Mouse (Mus musculus): ENCODE measurements at regions not wholly inside any gene's neighbourhood (a gene's known extent, or its start where the extent isn't known, plus 50 kb on each side); places are given as distances from the start of the nearest gene placed in this dataset.

DNA sequence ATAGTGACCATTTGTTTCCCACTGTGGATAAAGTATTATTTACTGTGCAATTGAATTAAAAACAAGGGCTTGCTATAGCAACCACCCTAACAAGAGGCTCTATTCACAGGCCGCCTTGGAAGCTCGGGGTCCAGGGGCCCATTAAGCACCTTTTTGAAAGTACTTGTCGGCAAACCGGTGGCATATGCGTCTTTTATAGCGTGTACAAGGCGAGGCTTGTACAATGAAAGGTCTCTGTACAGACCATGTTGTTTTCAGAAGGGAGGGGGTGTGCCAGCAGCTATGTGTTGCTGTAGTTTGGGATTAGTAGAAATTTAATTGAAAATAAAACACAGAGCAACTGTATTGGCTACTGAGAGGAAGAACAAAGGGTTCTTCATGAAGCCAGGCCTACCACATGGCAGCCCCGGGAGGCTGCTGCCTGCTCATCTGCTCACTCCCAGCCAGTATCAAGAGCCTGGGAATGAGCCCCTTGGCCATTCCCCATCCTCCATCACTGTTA, 324.9 kb downstream of the Icos start:
- Histone ChIP-seq H3K27me3 (ENCODE audit: control insufficient read depth, insufficient read depth, low read length) (no peaks in the 10 kb centered on the region), H3K9me3 (ENCODE audit: control insufficient read depth, low read length) (no peaks in the 10 kb centered on the region), H3K9ac (ENCODE audit: low read depth, low read length, severe bottlenecking) (no peak overlapping the region), H3K4me1 (ENCODE audit: control insufficient read depth, insufficient read depth, low read length) (peaks cover 34% of the 10 kb centered on the region), H3K27ac (replicated peaks; ENCODE audit: low read depth, low read length) (no peak overlapping the region), H3K4me2 (replicated peaks; ENCODE audit: low read depth, low read length, severe bottlenecking) (no peak overlapping the region), H3K4me3 (replicated peaks; ENCODE audit: low read length) (no peak overlapping the region), H3K36me3 (ENCODE audit: control insufficient read depth, insufficient read depth, low read length) (no peaks in the 10 kb centered on the region)
- ATAC-seq (ENCODE audit: low FRiP score, low read depth) (no peak), DNase-seq (ENCODE audit: low spot score) (no peak)
- no peak for TF ChIP-seq POLR2A (IDR thresholded peaks at IDR 0.05; ENCODE audit: borderline replicate concordance, extremely low read depth, insufficient read depth, insufficient read length)
- WGBS: 32% methylated on average over 8 of the region's 8 CpGs

DNA sequence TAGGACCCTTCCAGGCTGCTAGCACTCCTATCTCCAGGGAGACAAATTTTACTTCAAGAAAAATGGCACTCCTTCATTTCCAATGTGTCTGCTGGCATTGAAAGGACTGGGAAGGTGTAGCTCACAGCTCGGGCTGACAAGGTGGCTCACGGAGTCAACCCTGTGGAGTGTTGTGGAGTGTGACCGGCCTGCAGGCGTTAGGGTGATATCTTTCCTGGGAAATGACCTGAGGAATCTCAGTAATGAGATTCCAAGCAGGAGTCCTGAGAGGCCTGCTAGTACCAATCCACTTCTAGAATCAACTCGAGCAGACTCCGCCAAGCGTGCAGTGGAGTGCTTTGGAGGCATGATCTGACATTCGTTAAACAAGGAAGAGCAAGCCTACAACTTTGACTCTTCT, 328.6 kb downstream of the Icos start:
- Histone ChIP-seq H3K4me3 (replicated peaks; ENCODE audit: low read length) (no peak overlapping the region), H3K9me3 (ENCODE audit: control insufficient read depth, low read length) (no peaks in the 10 kb centered on the region), H3K4me2 (replicated peaks; ENCODE audit: low read depth, low read length, severe bottlenecking) (no peak overlapping the region), H3K36me3 (ENCODE audit: control insufficient read depth, insufficient read depth, low read length) (no peaks in the 10 kb centered on the region), H3K27ac (replicated peaks; ENCODE audit: low read depth, low read length) (no peak overlapping the region), H3K4me1 (ENCODE audit: control insufficient read depth, insufficient read depth, low read length) (peaks cover 11% of the 10 kb centered on the region), H3K9ac (ENCODE audit: low read depth, low read length, severe bottlenecking) (no peak overlapping the region), H3K27me3 (ENCODE audit: control insufficient read depth, insufficient read depth, low read length) (no peaks in the 10 kb centered on the region)
- no peak for ATAC-seq (ENCODE audit: low FRiP score, low read depth)
- no peak for TF ChIP-seq POLR2A (IDR thresholded peaks at IDR 0.05; ENCODE audit: borderline replicate concordance, extremely low read depth, insufficient read depth, insufficient read length)
- WGBS: 66% methylated on average over 8 of the region's 8 CpGs
- no peak for DNase-seq (ENCODE audit: low spot score)

DNA sequence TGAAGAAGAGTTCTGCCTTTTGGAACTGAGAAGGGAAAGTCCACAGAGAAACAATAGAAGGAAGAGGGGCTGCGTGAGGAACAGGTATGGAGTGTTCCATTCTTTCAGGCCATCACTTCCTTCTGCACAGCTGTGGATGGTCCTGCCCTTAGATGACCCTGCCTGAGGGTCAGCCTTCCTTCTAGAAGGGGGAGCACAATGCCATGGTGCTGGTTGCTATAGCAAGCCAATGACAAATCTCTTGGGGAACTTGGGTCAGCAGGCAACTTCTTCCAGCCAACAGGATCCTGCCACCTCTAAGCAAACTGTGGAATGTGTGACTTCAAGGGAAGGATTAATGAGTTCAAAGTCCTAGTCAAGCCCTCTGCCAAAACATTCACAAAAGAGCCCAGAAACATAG, 329.1 kb upstream of the Pard3b start:
- ATAC-seq (ENCODE audit: low FRiP score, low read depth) (no peak), DNase-seq (ENCODE audit: low spot score) (no peak)
- WGBS: 94% methylated on average over 1 of the region's 1 CpGs
- H3K36me3 ChIP-seq (ENCODE audit: control insufficient read depth, insufficient read depth, low read length): no peaks in the 10 kb centered on the region
- no peaks in the 10 kb centered on the region for H3K9me3 ChIP-seq (ENCODE audit: control insufficient read depth, low read length)
- H3K4me2 ChIP-seq (replicated peaks; ENCODE audit: low read depth, low read length, severe bottlenecking): no peak overlapping the region
- no peaks in the 10 kb centered on the region for H3K4me1 ChIP-seq (ENCODE audit: control insufficient read depth, insufficient read depth, low read length)
- no peak overlapping the region for H3K27ac ChIP-seq (replicated peaks; ENCODE audit: low read depth, low read length)
- H3K9ac ChIP-seq (ENCODE audit: low read depth, low read length, severe bottlenecking): no peak overlapping the region
- no peak overlapping the region for H3K4me3 ChIP-seq (replicated peaks; ENCODE audit: low read length)
- H3K27me3 ChIP-seq (ENCODE audit: control insufficient read depth, insufficient read depth, low read length): no peaks in the 10 kb centered on the region
- no peak for TF ChIP-seq POLR2A (IDR thresholded peaks at IDR 0.05; ENCODE audit: borderline replicate concordance, extremely low read depth, insufficient read depth, insufficient read length)

DNA sequence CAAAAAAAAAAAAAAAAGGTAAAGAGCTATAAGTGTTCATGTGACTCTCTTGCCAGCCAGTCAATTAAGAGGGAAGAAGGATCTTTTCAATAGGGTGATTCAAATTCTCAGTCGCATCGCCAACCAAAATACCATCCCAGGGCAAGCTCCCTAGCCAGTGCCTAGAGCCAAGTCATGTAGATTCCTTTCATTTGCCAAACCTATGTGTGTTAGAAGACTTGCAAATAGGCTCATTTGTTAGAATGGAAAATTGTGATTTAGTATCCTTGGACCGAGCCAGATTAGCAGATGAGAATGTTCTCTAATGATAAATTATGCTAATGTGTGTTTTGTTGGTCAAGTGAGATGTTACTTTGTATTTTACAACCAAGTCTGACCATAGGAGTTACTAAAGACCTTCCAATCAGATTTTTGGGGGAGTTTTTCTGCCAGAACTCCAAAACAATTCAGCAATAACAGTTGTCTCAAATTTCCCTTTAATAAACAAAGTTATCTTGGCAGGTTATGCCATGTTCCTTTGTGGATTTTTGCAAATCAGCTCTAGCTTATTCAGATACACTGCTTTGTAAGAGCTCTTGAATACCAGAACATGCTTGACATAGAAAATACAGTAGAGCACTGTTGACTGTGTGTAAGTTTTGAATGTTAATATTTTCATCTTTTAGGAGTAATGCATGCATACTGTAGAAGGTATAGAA, 328.4 kb upstream of the Pard3b start:
- Histone ChIP-seq H3K27me3 (ENCODE audit: control insufficient read depth, insufficient read depth, low read length) (no peaks in the 10 kb centered on the region), H3K4me3 (replicated peaks; ENCODE audit: low read length) (no peak overlapping the region), H3K4me2 (replicated peaks; ENCODE audit: low read depth, low read length, severe bottlenecking) (no peak overlapping the region), H3K9ac (ENCODE audit: low read depth, low read length, severe bottlenecking) (no peak overlapping the region), H3K9me3 (ENCODE audit: control insufficient read depth, low read length) (no peaks in the 10 kb centered on the region), H3K27ac (replicated peaks; ENCODE audit: low read depth, low read length) (no peak overlapping the region), H3K36me3 (ENCODE audit: control insufficient read depth, insufficient read depth, low read length) (no peaks in the 10 kb centered on the region), H3K4me1 (ENCODE audit: control insufficient read depth, insufficient read depth, low read length) (no peaks in the 10 kb centered on the region)
- WGBS: 92% methylated on average over 3 of the region's 3 CpGs
- no peak for TF ChIP-seq POLR2A (IDR thresholded peaks at IDR 0.05; ENCODE audit: borderline replicate concordance, extremely low read depth, insufficient read depth, insufficient read length)
- ATAC-seq (ENCODE audit: low FRiP score, low read depth) (no peak), DNase-seq (ENCODE audit: low spot score) (no peak)

DNA sequence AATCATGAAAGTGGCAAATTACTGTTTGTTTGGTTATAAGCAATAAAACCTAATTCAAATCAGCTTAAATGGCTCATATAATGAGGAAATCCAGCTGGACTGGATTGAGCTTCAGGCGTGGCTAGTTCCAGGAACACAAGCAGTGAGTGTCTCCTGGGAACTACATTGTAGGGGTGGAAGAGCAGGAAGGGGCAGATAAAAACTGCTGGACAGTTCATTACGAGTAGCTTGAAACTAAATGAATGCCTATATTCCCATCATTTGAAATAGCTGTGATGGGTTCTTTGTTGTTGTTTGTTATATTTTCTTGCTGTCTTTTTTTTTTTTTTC, 327.9 kb upstream of the Pard3b start:
- DNase-seq (ENCODE audit: low spot score): no peak
- TF ChIP-seq POLR2A (IDR thresholded peaks at IDR 0.05; ENCODE audit: borderline replicate concordance, extremely low read depth, insufficient read depth, insufficient read length): no peak
- 40% methylated on average over 2 of the region's 2 CpGs for WGBS
- H3K9me3 ChIP-seq (ENCODE audit: control insufficient read depth, low read length): no peaks in the 10 kb centered on the region
- H3K27ac ChIP-seq (replicated peaks; ENCODE audit: low read depth, low read length): no peak overlapping the region
- H3K36me3 ChIP-seq (ENCODE audit: control insufficient read depth, insufficient read depth, low read length): no peaks in the 10 kb centered on the region
- no peaks in the 10 kb centered on the region for H3K27me3 ChIP-seq (ENCODE audit: control insufficient read depth, insufficient read depth, low read length)
- no peak overlapping the region for H3K4me3 ChIP-seq (replicated peaks; ENCODE audit: low read length)
- H3K4me1 ChIP-seq (ENCODE audit: control insufficient read depth, insufficient read depth, low read length): no peaks in the 10 kb centered on the region
- H3K4me2 ChIP-seq (replicated peaks; ENCODE audit: low read depth, low read length, severe bottlenecking): no peak overlapping the region
- ATAC-seq (ENCODE audit: low FRiP score, low read depth): no peak
- no peak overlapping the region for H3K9ac ChIP-seq (ENCODE audit: low read depth, low read length, severe bottlenecking)
